Mouse (Mus musculus) heart, embryonic 10.5 days (tissue): ENCODE measurements around the gene Sft2d2. TPM values are rescaled to one million over a fixed set of nuclear protein-coding genes. Genes with fewer than 3 reads are reported as not detected.

Source experiments
- DNase-seq: peaks from one replicate; pipeline ENCODE4 v3.0.0-alpha.2; 2017; ENCODE audit warnings: low spot score
- H3K27ac ChIP-seq: fragments of 300-500 bp; sonication (generic); 2 replicates; pipeline ENCODE4 v1.5.1; 2016; ENCODE audit warnings: mild to moderate bottlenecking
- H3K27me3 ChIP-seq: fragments of 300-500 bp; sonication (generic); 2 replicates; pipeline ENCODE4 v1.6.1; 2016; ENCODE audit warnings: mild to moderate bottlenecking; ENCODE audit not compliant: poor library complexity, insufficient read depth, severe bottlenecking
- H3K36me3 ChIP-seq: fragments of 300-500 bp; sonication (generic); 2 replicates; pipeline ENCODE4 v1.6.1; 2016; ENCODE audit warnings: mild to moderate bottlenecking, moderate library complexity
- H3K4me1 ChIP-seq: fragments of 300-500 bp; sonication (generic); 2 replicates; pipeline ENCODE4 v1.6.1; 2016; ENCODE audit warnings: mild to moderate bottlenecking
- H3K4me3 ChIP-seq: fragments of 300-500 bp; sonication (generic); 2 replicates; pipeline ENCODE4 v1.5.1; 2016; ENCODE audit warnings: mild to moderate bottlenecking, moderate library complexity
- H3K9me3 ChIP-seq: fragments of 300-500 bp; sonication (generic); 2 replicates; pipeline ENCODE4 v1.6.1; 2016; ENCODE audit warnings: mild to moderate bottlenecking, moderate library complexity
- WGBS: fragments of 180-500 bp; shearing (Covaris S2); methylation state at CpG from one replicate; pipeline ENCODE4 v1.1.7; 2016; 5-methylcytosine and 5-hydroxymethylcytosine counted together
- polyA plus RNA-seq: library from polyadenylated mRNA; unstranded; fragments of >200 nt; fragmentation: Nextera tagmentation; extraction: Ambion mirVana; gene quantifications from 2 replicates; pipeline ENCODE4 v1.2.1, GENCODE M21; 2016

The Sft2d2 gene
- 18.8 and 23.6 TPM in 2 replicates for polyA plus RNA-seq

GRCm38 (mm10) chr1:165193880-165194661 is at the start of gene Sft2d2:
TSS of gene Sft2d2 (minus strand) at chr1:165194438.
- Histone ChIP-seq H3K27me3 (no peaks in the 10 kb centered on the region), H3K27ac (peak within 1 kb of the TSS; percentile 92), H3K4me1 (peaks cover 43% of the 10 kb centered on the region), H3K36me3 (no peaks in the 10 kb centered on the region), H3K4me3 (peak within 1 kb of the TSS; percentile 88), H3K9me3 (no peaks in the 10 kb centered on the region)
- DNase-seq = peak; percentile 95
- under 1% methylated on average over 65 of the region's 69 CpGs for WGBS

GRCm38 (mm10) chr1:165236321-165237298 is 42.4 kb upstream of the Sft2d2 start, which contains the start of gene Tiprl:
TSS of gene Tiprl (minus strand) at chr1:165236996.
- WGBS = under 1% methylated on average over 76 of the region's 76 CpGs

GRCm38 (mm10) chr1:165235846-165236245 is 41.6 kb upstream of the Sft2d2 start:
- Histone ChIP-seq H3K27ac (peak overlapping the region; percentile 95), H3K4me3 (peak overlapping the region; percentile 91), H3K4me1 (peaks cover 22% of the 10 kb centered on the region), H3K36me3 (no peaks in the 10 kb centered on the region), H3K27me3 (no peaks in the 10 kb centered on the region), H3K9me3 (no peaks in the 10 kb centered on the region)
- DNase-seq = no peak
- WGBS = 13% methylated on average over 10 of the region's 10 CpGs

More at GRCm38 (mm10) chr1:165236321-165237298, 42.4 kb upstream of the Sft2d2 start, which contains the start of gene Tiprl:
- peak; percentile 98 for DNase-seq
- H3K9me3 ChIP-seq = no peaks in the 10 kb centered on the region
- peak within 1 kb of the TSS; percentile 95 for H3K27ac ChIP-seq
- H3K27me3 ChIP-seq = no peaks in the 10 kb centered on the region
- H3K36me3 ChIP-seq = no peaks in the 10 kb centered on the region
- peak within 1 kb of the TSS; percentile 91 for H3K4me3 ChIP-seq
- H3K4me1 ChIP-seq = peaks cover 22% of the 10 kb centered on the region

DNA sequence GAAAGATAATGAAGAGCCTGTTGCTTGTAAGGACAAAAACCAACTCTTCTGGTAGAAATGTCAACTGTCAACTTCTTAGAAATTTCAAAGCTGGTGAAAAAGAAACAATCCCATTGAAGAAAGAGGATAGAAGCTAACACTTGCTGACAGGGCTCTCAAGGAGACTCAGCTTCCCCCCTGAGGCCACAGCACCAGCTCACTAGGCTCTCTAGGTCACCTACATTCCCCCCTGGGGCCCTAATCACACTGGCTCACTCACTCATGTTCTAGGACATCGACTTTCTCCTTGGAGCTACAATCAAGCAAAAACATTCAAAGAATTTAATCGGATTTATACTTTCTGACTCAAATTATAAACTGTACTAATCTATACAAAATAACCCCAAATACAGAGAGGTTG is 39.6 kb upstream of the Sft2d2 start:
- Histone ChIP-seq H3K4me3 (no peak overlapping the region), H3K9me3 (no peaks in the 10 kb centered on the region), H3K27me3 (no peaks in the 10 kb centered on the region), H3K27ac (no peak overlapping the region), H3K4me1 (peaks cover 22% of the 10 kb centered on the region), H3K36me3 (no peaks in the 10 kb centered on the region)
- no peak for DNase-seq
- WGBS = 49% methylated on average over 2 of the region's 2 CpGs

GRCm38 (mm10) chr1:165230691-165231090 is 36.5 kb upstream of the Sft2d2 start:
- no peak for DNase-seq
- Histone ChIP-seq H3K27ac (no peak overlapping the region), H3K9me3 (no peaks in the 10 kb centered on the region), H3K4me3 (no peak overlapping the region), H3K27me3 (no peaks in the 10 kb centered on the region), H3K4me1 (peaks cover 15% of the 10 kb centered on the region), H3K36me3 (peaks cover 9% of the 10 kb centered on the region)
- 93% methylated on average over 4 of the region's 4 CpGs for WGBS

DNA sequence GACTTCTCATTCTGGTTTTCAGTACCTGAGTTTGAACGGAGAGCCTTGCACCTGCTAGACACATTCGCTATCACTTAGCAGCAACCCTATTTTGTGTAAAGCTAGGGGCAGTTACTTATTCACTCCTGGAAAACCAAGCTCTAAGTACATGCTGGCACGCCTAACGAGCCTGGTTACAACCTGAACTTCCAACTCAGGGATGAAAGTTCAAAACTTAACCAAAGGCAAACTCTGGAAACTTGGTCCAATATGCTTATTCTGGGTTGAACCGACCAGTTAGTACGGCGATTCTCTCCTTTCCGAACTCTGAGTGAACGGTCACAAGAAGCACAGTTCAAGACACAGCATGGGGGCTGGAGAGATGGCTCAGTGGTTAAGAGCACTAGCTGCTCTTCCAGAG is 35.3 kb upstream of the Sft2d2 start:
- H3K36me3 ChIP-seq = peaks cover 20% of the 10 kb centered on the region
- H3K27me3 ChIP-seq = no peaks in the 10 kb centered on the region
- 95% methylated on average over 9 of the region's 9 CpGs for WGBS
- H3K4me3 ChIP-seq = no peak overlapping the region
- no peak for DNase-seq
- H3K9me3 ChIP-seq = no peaks in the 10 kb centered on the region
- peaks cover 9% of the 10 kb centered on the region for H3K4me1 ChIP-seq
- H3K27ac ChIP-seq = no peak overlapping the region

GRCm38 (mm10) chr1:165217023-165217589 is 22.9 kb upstream of the Sft2d2 start:
- Histone ChIP-seq H3K4me1 (peaks cover 3% of the 10 kb centered on the region; the same call in 1 of the 2 replicates), H3K4me3 (no peak overlapping the region), H3K27ac (no peak overlapping the region), H3K36me3 (peaks cover 78% of the 10 kb centered on the region), H3K27me3 (no peaks in the 10 kb centered on the region), H3K9me3 (no peaks in the 10 kb centered on the region)
- 29% methylated on average over 2 of the region's 2 CpGs for WGBS
- DNase-seq = no peak

DNA sequence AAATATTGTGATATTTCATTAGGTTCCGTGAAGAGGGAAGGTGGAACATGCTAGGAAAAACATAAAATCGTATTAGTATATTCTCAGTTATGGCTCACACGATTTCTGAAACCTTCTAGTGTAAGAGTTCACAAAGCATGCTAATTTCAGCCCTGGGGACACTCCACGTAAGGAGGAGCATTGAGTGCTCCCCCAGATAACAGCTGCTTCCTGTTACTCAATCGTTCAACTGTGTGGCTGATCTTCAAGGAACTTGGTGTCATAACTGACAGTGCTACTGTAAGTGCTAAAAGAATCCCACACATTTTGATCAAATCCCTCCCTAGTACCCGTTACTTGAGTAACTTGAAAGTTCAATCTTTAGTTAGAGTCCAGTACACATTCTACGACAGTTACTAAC is 21.6 kb upstream of the Sft2d2 start:
- Histone ChIP-seq H3K27me3 (no peaks in the 10 kb centered on the region), H3K9me3 (no peaks in the 10 kb centered on the region), H3K27ac (no peak overlapping the region), H3K36me3 (peaks cover 66% of the 10 kb centered on the region), H3K4me1 (peaks cover 3% of the 10 kb centered on the region; the same call in 1 of the 2 replicates), H3K4me3 (no peak overlapping the region)
- no peak for DNase-seq
- WGBS = 67% methylated on average over 7 of the region's 7 CpGs

DNA sequence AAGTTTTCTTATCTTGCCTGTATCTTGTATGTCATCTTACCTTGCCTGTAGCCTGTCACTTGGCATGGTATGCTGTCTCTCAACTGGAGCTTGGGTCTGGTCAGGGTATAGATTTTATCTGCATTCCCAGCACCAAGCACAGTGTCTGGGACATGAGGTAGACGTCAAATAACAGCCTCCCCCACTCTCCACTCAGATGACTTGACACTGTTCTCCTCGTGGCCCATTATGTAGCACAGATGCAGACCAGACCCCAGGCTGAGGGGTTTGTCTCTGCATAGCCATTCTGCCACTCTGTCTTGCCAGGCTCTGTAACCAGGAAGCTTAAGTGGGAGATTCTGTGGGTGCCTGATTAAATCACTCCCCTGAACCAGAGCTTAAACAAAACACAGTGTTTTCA is 11.4 kb upstream of the Sft2d2 start:
- peaks cover 17% of the 10 kb centered on the region for H3K4me1 ChIP-seq
- H3K27me3 ChIP-seq = no peaks in the 10 kb centered on the region
- no peaks in the 10 kb centered on the region for H3K9me3 ChIP-seq
- no peaks in the 10 kb centered on the region for H3K36me3 ChIP-seq
- no peak overlapping the region for H3K4me3 ChIP-seq
- peak; percentile 75 for DNase-seq
- 9% methylated on average over 2 of the region's 2 CpGs for WGBS
- no peak overlapping the region; the same call in 1 of the 2 replicates for H3K27ac ChIP-seq

DNA sequence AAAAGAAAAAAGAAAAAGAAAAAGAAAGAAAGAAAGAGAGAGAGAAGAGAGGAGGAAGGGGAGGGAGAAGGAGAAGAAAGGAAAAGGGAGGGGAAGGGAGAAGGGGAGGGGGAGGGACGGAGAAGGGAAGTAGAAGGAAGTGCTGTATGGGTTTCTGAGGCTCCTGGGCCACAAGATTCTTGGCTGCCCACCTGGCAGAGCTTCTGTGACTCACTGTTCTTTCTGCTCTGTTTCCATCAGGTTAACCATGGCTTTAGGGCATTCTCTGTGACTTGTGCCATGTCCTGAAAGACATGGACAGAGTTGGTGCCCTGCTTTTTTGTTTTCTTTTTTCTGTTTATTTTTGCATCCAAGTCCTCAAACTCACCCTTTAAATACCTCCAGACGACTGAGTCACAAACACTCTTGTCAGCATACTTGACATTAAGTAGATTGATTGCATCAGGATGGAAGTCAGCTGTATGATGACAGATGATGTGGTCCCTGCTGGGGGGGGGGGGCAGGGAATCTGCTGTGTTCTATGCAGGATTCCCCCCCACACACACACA is 9.3 kb upstream of the Sft2d2 start:
- peaks cover 17% of the 10 kb centered on the region for H3K4me1 ChIP-seq
- WGBS = 41% methylated on average over 2 of the region's 2 CpGs
- peak; percentile 5 for DNase-seq
- no peaks in the 10 kb centered on the region for H3K27me3 ChIP-seq
- H3K9me3 ChIP-seq = no peaks in the 10 kb centered on the region
- no peak overlapping the region for H3K4me3 ChIP-seq
- no peak overlapping the region for H3K27ac ChIP-seq
- no peaks in the 10 kb centered on the region for H3K36me3 ChIP-seq

GRCm38 (mm10) chr1:165201445-165202012 is 7.3 kb upstream of the Sft2d2 start:
- no peaks in the 10 kb centered on the region for H3K36me3 ChIP-seq
- H3K4me3 ChIP-seq = no peak overlapping the region
- no peak overlapping the region for H3K27ac ChIP-seq
- peak; percentile 39 for DNase-seq
- H3K9me3 ChIP-seq = no peaks in the 10 kb centered on the region
- no peaks in the 10 kb centered on the region for H3K27me3 ChIP-seq
- H3K4me1 ChIP-seq = peaks cover 15% of the 10 kb centered on the region
- 70% methylated on average over 4 of the region's 4 CpGs for WGBS

- H3K4me3 ChIP-seq = no peak overlapping the region
- H3K27me3 ChIP-seq = no peaks in the 10 kb centered on the region
- no peak overlapping the region for H3K27ac ChIP-seq
- 81% methylated on average over 8 of the region's 8 CpGs for WGBS
- peak; percentile 51 for DNase-seq
- no peaks in the 10 kb centered on the region for H3K9me3 ChIP-seq
- peaks cover 8% of the 10 kb centered on the region for H3K4me1 ChIP-seq
- no peaks in the 10 kb centered on the region for H3K36me3 ChIP-seq
These were observed 6.5 kb upstream of the Sft2d2 start for GRCm38 (mm10) chr1:165200748-165201147.
